Mouse (Mus musculus) skeletal muscle tissue, postnatal 0 days (tissue): Measurements from ENCODE around the gene Pif1. TPM values are rescaled to one million over a fixed set of nuclear protein-coding genes. Genes with fewer than 3 reads are reported as not detected.

Experiments used
- polyA plus RNA-seq: library from polyadenylated mRNA; unstranded; fragments of >200 nt; fragmentation: Nextera tagmentation; extraction: Ambion mirVana; gene quantifications from 2 replicates; pipeline ENCODE4 v1.2.1, GENCODE M21; 2015

Gene Pif1
- polyA plus RNA-seq = 1.7 and 2.6 TPM in 2 replicates

DNA sequence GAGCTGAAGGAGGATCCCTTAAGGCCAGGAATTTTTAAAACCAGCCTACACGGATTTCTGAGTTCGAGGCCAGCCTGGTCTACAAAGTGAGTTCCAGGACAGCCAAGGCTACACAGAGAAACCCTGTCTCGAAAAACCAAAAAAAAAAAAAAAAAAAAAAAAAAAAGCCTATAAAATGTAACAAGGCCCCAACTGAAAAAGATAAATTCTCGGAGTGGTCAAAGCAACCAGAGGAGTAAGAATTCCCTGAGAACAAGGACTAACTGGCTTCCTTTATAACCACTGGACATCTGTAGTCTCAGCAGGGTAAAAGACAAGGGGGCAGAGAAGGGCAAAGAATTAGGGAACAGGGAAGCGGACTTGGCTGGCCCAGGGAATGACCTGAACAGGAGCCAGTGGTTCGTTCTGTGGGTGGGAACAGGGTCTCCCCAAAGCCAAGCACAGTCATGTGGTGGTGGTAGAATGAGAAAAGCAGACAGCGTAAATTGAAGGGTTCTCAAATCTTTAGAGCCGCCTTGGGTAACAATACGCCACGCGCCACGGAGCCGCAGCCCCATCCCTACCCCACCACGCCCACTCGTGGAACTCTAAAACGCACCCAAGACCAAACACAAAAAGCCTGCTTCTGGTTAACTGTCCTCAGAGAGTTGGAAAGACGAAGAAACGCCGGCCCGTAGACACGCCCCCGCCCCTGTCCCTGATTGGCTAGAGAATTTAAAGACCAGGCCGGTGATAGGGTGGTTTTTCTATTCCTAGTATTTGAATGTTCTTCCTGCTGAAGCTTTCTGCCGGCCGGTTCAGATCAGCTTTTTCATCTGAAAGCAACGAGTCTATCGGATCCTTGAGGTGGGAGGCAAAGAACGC is at the start of gene Pif1:
Gene Pif1, plus strand, starts transcription at position 755 of the 864 bp plus-strand sequence.

DNA sequence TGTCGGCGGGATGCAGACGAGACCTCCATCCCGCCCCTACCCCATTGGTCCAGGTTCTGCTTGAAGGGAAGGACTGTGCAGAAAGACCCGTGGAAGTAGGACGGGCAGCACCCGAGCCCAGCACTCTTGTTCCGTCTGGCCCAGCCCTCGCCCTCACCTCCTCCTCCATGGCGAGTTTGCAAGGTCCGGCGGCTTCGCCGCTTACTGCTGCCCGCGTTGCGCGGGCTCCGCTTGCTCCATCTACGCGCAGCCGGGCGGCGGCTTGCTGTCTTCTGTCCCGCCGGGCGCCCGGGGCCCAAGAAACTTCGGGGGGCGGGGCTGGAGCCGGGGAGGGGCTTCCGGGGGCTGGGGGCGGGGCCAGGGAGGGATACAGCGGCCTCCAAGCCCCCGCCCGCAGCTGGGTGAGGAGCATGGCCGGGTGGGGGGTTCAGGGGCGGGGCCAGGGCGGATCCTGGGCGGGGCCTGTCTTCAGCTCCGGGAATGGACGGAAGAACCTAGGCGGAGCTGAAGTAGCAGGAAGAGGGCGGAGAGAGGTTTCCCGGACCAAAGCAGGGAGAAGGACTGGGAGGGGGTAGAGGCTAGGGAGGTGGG is 7.1 kb upstream of the Pif1 start, which contains the start of gene Plekho2:
Gene Plekho2, minus strand, starts transcription at position 260 of the 591 bp plus-strand sequence.

DNA sequence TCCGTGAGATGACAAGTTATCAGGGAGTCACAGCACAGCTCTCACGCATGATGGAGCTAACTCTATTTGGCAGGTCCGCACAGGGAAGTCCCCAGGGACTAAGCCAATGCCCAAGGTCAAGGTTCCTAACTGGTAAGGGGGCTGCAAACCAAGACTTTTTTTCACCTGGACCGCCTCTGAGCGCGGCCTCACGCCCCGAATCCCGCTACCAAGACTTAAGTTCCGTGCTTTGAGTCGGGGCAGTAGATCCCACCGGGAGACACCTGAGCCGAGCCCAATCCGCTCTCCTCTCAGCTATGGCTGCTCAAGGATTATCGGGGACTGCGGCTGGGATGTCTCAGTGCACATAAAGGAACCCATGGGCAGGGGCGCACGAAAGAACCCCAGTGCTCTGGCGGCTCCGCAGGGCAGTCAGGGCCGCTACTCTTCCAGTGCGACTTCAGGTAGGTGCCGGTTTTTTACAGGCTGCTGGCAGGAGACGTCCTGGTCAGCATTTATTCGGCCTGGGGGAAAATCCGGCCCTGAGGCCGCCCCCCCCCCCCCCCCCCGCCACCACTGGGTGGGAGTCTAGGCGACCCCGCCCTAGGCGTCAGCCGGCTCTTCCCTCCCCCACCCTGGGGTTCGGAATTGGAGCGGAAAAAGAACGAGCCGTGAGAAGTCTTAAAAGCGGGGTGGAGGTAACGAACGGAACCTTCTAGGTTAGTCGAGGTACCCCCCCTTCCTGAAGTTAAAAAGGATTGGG is 42.2 kb downstream of the Pif1 start, which contains the start of gene Rbpms2:
Gene Rbpms2, plus strand, starts transcription at position 624 of the 742 bp plus-strand sequence.

Other genes starting within 250 kb of the Pif1 start
- gene Pdcd7, start 241.1 kb upstream of the Pif1 start, polyA plus RNA-seq = 6.1 and 6.7 TPM in 2 replicates
- 0.10 TPM in 1 of 2 replicates, not detected in the other for gene Ubap1l, start 226.1 kb upstream of the Pif1 start, polyA plus RNA-seq
- 8.9 and 9.0 TPM in 2 replicates for gene Kbtbd13, start 195.5 kb upstream of the Pif1 start, polyA plus RNA-seq
- gene Rasl12, start 188.7 kb upstream of the Pif1 start, polyA plus RNA-seq = 6.2 and 6.9 TPM in 2 replicates
- gene Slc51b, start 164.2 kb upstream of the Pif1 start, polyA plus RNA-seq = not detected in 2 replicates
- gene Mtfmt, start 151.4 kb upstream of the Pif1 start, polyA plus RNA-seq = 9.4 and 10.4 TPM in 2 replicates
- 136 and 155 TPM in 2 replicates for gene Spg21, start 126.2 kb upstream of the Pif1 start, polyA plus RNA-seq
- not detected in 2 replicates for gene Ankdd1a, start 67.0 kb upstream of the Pif1 start, polyA plus RNA-seq
- 9.0 and 12.6 TPM in 2 replicates for gene Plekho2, start 7.1 kb upstream of the Pif1 start, polyA plus RNA-seq
- 4.4 and 7.6 TPM in 2 replicates for gene Rbpms2, start 42.5 kb downstream of the Pif1 start, polyA plus RNA-seq
- gene Oaz2, start 80.8 kb downstream of the Pif1 start, polyA plus RNA-seq = 250 and 270 TPM in 2 replicates
- 2.6 and 2.9 TPM in 2 replicates for gene Zfp609, start 240.4 kb downstream of the Pif1 start, polyA plus RNA-seq